Mouse (Mus musculus): ENCODE results near the gene Abhd2.

Gene Abhd2

GRCm38 (mm10) chr7:79272789-79273718 is at the start of gene Abhd2:
TSS of gene Abhd2 (plus strand) at chr7:79273199.
- CTCF ChIA-PET: interaction anchor here in 3 of 4 experiments (0.6 to 2.8 kb wide), 6 partner anchors 27 to 571 kb away, joined by 3 to 12 read pairs (median 4); no protein-coding TSS in a partner anchor
- POLR2A ChIA-PET: interaction anchor here (0.5 to 8.5 kb wide), 41 partner anchors 9 to 1478 kb away, joined by 3 to 99 read pairs (median 4); partner anchors contain the start of genes Fanci (in 1 of the 4) and Mfge8 (in 1 of the 4)

- CTCF ChIA-PET: interaction anchor here in 2 of 4 experiments (0.8 to 1.1 kb wide), 3 partner anchors 21 to 95 kb away, joined by 3 to 8 read pairs (median 4); partner anchors contain the start of gene Hapln3 (in 1 of the 2)
Measured at GRCm38 (mm10) chr7:79225477-79225876, 47.5 kb upstream of the Abhd2 start.

GRCm38 (mm10) chr7:79226172-79226571 is 46.8 kb upstream of the Abhd2 start:
- ChIA-PET CTCF (interaction anchor here in 2 of 4 experiments (0.8 to 1.1 kb wide), 3 partner anchors 20 to 95 kb away, joined by 3 to 8 read pairs (median 4); partner anchors contain the start of gene Hapln3 (in 1 of the 2)), POLR2A (interaction anchor here (0.6 to 6.9 kb wide), 8 partner anchors 14 to 198 kb away, joined by 3 to 78 read pairs (median 6); partner anchors contain the start of gene Mfge8 (in 1 of the 4))

More at GRCm38 (mm10) chr7:79225477-79225876, 47.5 kb upstream of the Abhd2 start:
- POLR2A ChIA-PET: interaction anchor here (0.6 to 6.9 kb wide), 14 partner anchors 11 to 960 kb away, joined by 3 to 78 read pairs (median 6); partner anchors contain the start of gene Mfge8 (in 1 of the 4)

GRCm38 (mm10) chr7:79226834-79227486 is 46.0 kb upstream of the Abhd2 start:
- ChIA-PET CTCF (interaction anchor here in 2 of 4 experiments (0.6 to 1.1 kb wide), 2 partner anchors 36 to 86 kb away, joined by 4 read pairs; no protein-coding TSS in a partner anchor), POLR2A (interaction anchor here (0.9 to 1.3 kb wide), 5 partner anchors 14 to 86 kb away, joined by 3 to 7 read pairs (median 3); no protein-coding TSS in a partner anchor)

GRCm38 (mm10) chr7:79228471-79228870 is 44.5 kb upstream of the Abhd2 start:
- CTCF ChIA-PET: interaction anchor here (0.6 to 1.8 kb wide), 29 partner anchors 10 to 348 kb away, joined by 3 to 19 read pairs (median 3); partner anchors contain the start of genes Acan (in 1 of the 4), Hapln3 (in 1 of the 4) and Mfge8 (in 1 of the 4)
- POLR2A ChIA-PET: interaction anchor here in 3 of 4 experiments (0.6 to 1.5 kb wide), 6 partner anchors 15 to 101 kb away, joined by 3 to 8 read pairs (median 3); no protein-coding TSS in a partner anchor

GRCm38 (mm10) chr7:79231577-79231976 is 41.4 kb upstream of the Abhd2 start:
- ChIA-PET CTCF (no interaction called here), POLR2A (no interaction called here)

- POLR2A ChIA-PET: interaction anchor here in 2 of 4 experiments (1.1 to 1.7 kb wide), 2 partner anchors 9 to 20 kb away, joined by 3 to 5 read pairs; no protein-coding TSS in a partner anchor
- CTCF ChIA-PET: no interaction called here
Measured at GRCm38 (mm10) chr7:79232048-79232447, 41.0 kb upstream of the Abhd2 start.

- ChIA-PET CTCF (interaction anchor here in 3 of 4 experiments (0.6 to 1.7 kb wide), 6 partner anchors 10 to 107 kb away, joined by 3 to 7 read pairs (median 5); partner anchors contain the start of gene Mfge8 (in 1 of the 3)), POLR2A (interaction anchor here in 2 of 4 experiments (1.6 to 2.0 kb wide), 2 partner anchors 44 to 97 kb away, joined by 4 to 5 read pairs; no protein-coding TSS in a partner anchor)
Measured at GRCm38 (mm10) chr7:79238741-79239140, 34.3 kb upstream of the Abhd2 start.

- CTCF ChIA-PET: interaction anchor here in 3 of 4 experiments (0.5 to 2.5 kb wide), 8 partner anchors 13 to 183 kb away, joined by 3 to 13 read pairs (median 8); no protein-coding TSS in a partner anchor
- POLR2A ChIA-PET: interaction anchor here in 2 of 4 experiments (0.6 to 2.4 kb wide), 10 partner anchors 9 to 189 kb away, joined by 3 to 7 read pairs (median 3); partner anchors contain the start of gene Acan (in 1 of the 2)
Measured at GRCm38 (mm10) chr7:79241931-79242625, 30.9 kb upstream of the Abhd2 start.

- POLR2A ChIA-PET: no interaction called here
- CTCF ChIA-PET: interaction anchor here in 1 of 4 experiments (1.3 kb wide), 1 partner anchor 15 kb away, joined by 3 read pairs; no protein-coding TSS in a partner anchor
Measured at GRCm38 (mm10) chr7:79243236-79243635, 29.8 kb upstream of the Abhd2 start.

GRCm38 (mm10) chr7:79246039-79246670 is 26.8 kb upstream of the Abhd2 start:
- CTCF ChIA-PET: interaction anchor here (0.6 to 4.4 kb wide), 38 partner anchors 9 to 227 kb away, joined by 3 to 26 read pairs (median 3); partner anchors contain the start of gene Hapln3 (in 1 of the 4)
- POLR2A ChIA-PET: interaction anchor here in 3 of 4 experiments (0.7 to 1.7 kb wide), 6 partner anchors 27 to 146 kb away, joined by 3 to 8 read pairs (median 3); partner anchors contain the start of genes Abhd2 (in 1 of the 3), Fanci (in 1 of the 3) and Mfge8 (in 1 of the 3)

GRCm38 (mm10) chr7:79247408-79247807 is 25.6 kb upstream of the Abhd2 start:
- ChIA-PET CTCF (interaction anchor here in 3 of 4 experiments (0.5 to 4.4 kb wide), 8 partner anchors 98 to 477 kb away, joined by 3 to 26 read pairs (median 10); no protein-coding TSS in a partner anchor), POLR2A (interaction anchor here in 2 of 4 experiments (0.5 to 0.8 kb wide), 3 partner anchors 11 to 195 kb away, joined by 3 to 5 read pairs (median 3); no protein-coding TSS in a partner anchor)

GRCm38 (mm10) chr7:79247881-79248389 is 25.1 kb upstream of the Abhd2 start:
- ChIA-PET POLR2A (interaction anchor here in 2 of 4 experiments (0.5 to 0.8 kb wide), 3 partner anchors 11 to 195 kb away, joined by 3 to 5 read pairs (median 3); no protein-coding TSS in a partner anchor), CTCF (interaction anchor here in 3 of 4 experiments (0.5 to 4.4 kb wide), 9 partner anchors 24 to 476 kb away, joined by 3 to 26 read pairs (median 7); no protein-coding TSS in a partner anchor)

GRCm38 (mm10) chr7:79249581-79249980 is 23.4 kb upstream of the Abhd2 start:
- CTCF ChIA-PET: interaction anchor here (0.5 to 1.1 kb wide), 7 partner anchors 65 to 327 kb away, joined by 3 to 5 read pairs (median 4); no protein-coding TSS in a partner anchor

GRCm38 (mm10) chr7:79254248-79254888 is 18.6 kb upstream of the Abhd2 start:
- ChIA-PET CTCF (interaction anchor here in 3 of 4 experiments (0.6 to 1.5 kb wide), 6 partner anchors 8 to 245 kb away, joined by 3 to 14 read pairs (median 4); no protein-coding TSS in a partner anchor), POLR2A (interaction anchor here in 3 of 4 experiments (0.6 to 1.2 kb wide), 7 partner anchors 9 to 606 kb away, joined by 3 to 5 read pairs (median 3); partner anchors contain the start of gene Anpep (in 1 of the 3))

More at GRCm38 (mm10) chr7:79249581-79249980, 23.4 kb upstream of the Abhd2 start:
- POLR2A ChIA-PET: interaction anchor here in 2 of 4 experiments (0.7 to 0.8 kb wide), 2 partner anchors 12 to 29 kb away, joined by 3 read pairs; no protein-coding TSS in a partner anchor

All from embryonic stem cell, embryonic (primary cell).